Mouse (Mus musculus): ENCODE data around the gene Cog8.
"Not testable (repeated sequence)": the region's sequence is repeated elsewhere in the genome, so short reads cannot be mapped to it uniquely, and the experiment has no call there.

The Cog8 gene

GRCm38 (mm10) chr8:107045478-107045877 is 11.0 kb downstream of the Cog8 start:
- DNase-seq (ENCODE audit: low spot score in 2 of 2): no peak

GRCm38 (mm10) chr8:107040632-107041031 is 15.9 kb downstream of the Cog8 start:
- no peak for DNase-seq (ENCODE audit: low spot score in 2 of 2)

GRCm38 (mm10) chr8:107036626-107037025 is 19.9 kb downstream of the Cog8 start:
- no peak for DNase-seq (ENCODE audit: low spot score in 2 of 2)

- DNase-seq (ENCODE audit: low spot score in 2 of 2): no peak
These were observed 20.8 kb downstream of the Cog8 start for GRCm38 (mm10) chr8:107035641-107036040.

- DNase-seq (ENCODE audit: low spot score in 2 of 2): not testable (repeated sequence)
These were observed 22.9 kb downstream of the Cog8 start for GRCm38 (mm10) chr8:107033609-107034008.

- peak in 1 of 2 experiments; percentile 9 for DNase-seq (ENCODE audit: low spot score in 2 of 2)
These were observed 24.9 kb downstream of the Cog8 start for GRCm38 (mm10) chr8:107031577-107032090.

- peak; percentile 94 to 95 for DNase-seq (ENCODE audit: low spot score in 2 of 2)
These were observed 25.6 kb downstream of the Cog8 start, which contains the start of gene Vps4a for GRCm38 (mm10) chr8:107030650-107031576. Gene Vps4a, plus strand, starts transcription at chr8:107031222.

- no peak for DNase-seq (ENCODE audit: low spot score in 2 of 2)
These were observed 26.4 kb downstream of the Cog8 start for GRCm38 (mm10) chr8:107030058-107030457.

GRCm38 (mm10) chr8:107029310-107029709 is 27.2 kb downstream of the Cog8 start:
- DNase-seq (ENCODE audit: low spot score in 2 of 2): no peak

- no peak for DNase-seq (ENCODE audit: low spot score in 2 of 2)
These were observed 33.0 kb downstream of the Cog8 start for GRCm38 (mm10) chr8:107023479-107023878.

GRCm38 (mm10) chr8:107014915-107015314 is 41.6 kb downstream of the Cog8 start:
- no peak for DNase-seq (ENCODE audit: low spot score in 2 of 2)

- DNase-seq (ENCODE audit: low spot score in 2 of 2): no peak
These were observed 43.8 kb downstream of the Cog8 start for GRCm38 (mm10) chr8:107012666-107013065.

- DNase-seq (ENCODE audit: low spot score in 2 of 2): no peak
These were observed 48.7 kb downstream of the Cog8 start for GRCm38 (mm10) chr8:107007795-107008194.

GRCm38 (mm10) chr8:107002532-107002931 is 54.0 kb downstream of the Cog8 start:
- DNase-seq (ENCODE audit: low spot score in 2 of 2): peak; percentile 75 to 79

- no peak for DNase-seq (ENCODE audit: low spot score in 2 of 2)
These were observed 57.4 kb downstream of the Cog8 start for GRCm38 (mm10) chr8:106999068-106999467.

GRCm38 (mm10) chr8:106997416-106997815 is 59.1 kb downstream of the Cog8 start:
- no peak for DNase-seq (ENCODE audit: low spot score in 2 of 2)

GRCm38 (mm10) chr8:106996339-106996738 is 60.1 kb downstream of the Cog8 start:
- DNase-seq (ENCODE audit: low spot score in 2 of 2): not testable (repeated sequence)
